Mouse (Mus musculus) embryonic fibroblast, embryonic 13.5 days (primary cell): ENCODE data around the gene Mea1.

Experiments
- CTCF ChIP-seq: IDR thresholded peaks from 2 replicates; pipeline ENCODE4 v1.5.1; 2011; ENCODE audit warnings: mild to moderate bottlenecking, control low read depth, low read length, moderate library complexity, borderline replicate concordance; ENCODE audit not compliant: insufficient read depth
- POLR2A ChIP-seq: IDR thresholded peaks from 2 replicates; pipeline ENCODE4 v1.6.1; 2011; ENCODE audit warnings: low read depth, mild to moderate bottlenecking, control low read depth, low read length, moderate library complexity

DNA sequence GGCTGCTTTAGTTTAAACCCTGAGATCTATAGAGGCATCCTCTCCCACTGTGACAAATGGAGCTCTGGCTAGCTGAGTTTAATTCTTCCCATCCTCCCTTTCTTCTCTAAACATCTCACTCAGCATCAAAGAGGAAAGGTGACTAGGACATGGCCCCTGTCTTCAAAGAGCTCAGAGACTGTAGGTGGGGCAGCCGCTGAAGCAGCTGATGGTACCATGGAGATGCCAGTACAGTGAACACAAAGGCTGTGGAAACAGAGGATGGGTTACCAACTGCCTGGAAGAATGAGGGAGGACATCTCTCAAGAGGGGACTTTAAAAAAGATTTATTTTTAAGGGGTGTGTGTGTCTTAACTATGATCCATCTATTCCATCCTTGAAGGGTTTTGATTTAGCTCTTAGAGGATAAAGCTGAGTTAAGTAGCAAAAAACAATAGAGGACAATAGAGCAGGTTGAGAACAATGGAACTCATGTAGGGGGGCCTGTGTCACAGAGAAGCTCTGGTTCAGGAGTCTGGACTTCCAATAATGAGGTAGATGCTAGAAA lies 16.0 kb downstream of the Mea1 start:
- TF ChIP-seq CTCF, result no peak
- no peak for TF ChIP-seq POLR2A
